Comparison of ENCODE assay signal across 8 mouse cellular contexts in genomic region chr2:103797491-103798009, GRCm38 (mm10). TPM values are rescaled to one million over a fixed set of nuclear protein-coding genes. Genes with fewer than 3 reads are reported as not detected.
DNase-seq lines count a peak whose midpoint lies in the region; ATAC-seq and TF ChIP-seq lines count a peak whose summit lies in the region.

Gene Caprin1 (minus strand): TSS chr2:103797649.

- H3K4me1 ChIP-seq in hindbrain, postnatal 0 days (ENCODE audit: insufficient read depth, low read length) = no peaks in the 10 kb centered on the region

- H3K27me3 ChIP-seq in hindbrain, postnatal 0 days (ENCODE audit: insufficient read depth, low read length) = no peaks in the 10 kb centered on the region

- ATAC-seq in common myeloid progenitor, adult 5-6 weeks (replicated peaks; ENCODE audit: low read depth, poor library complexity, severe bottlenecking) = peak; percentile 79
- peak; percentile 96 for ATAC-seq in hindbrain, postnatal 0 days
- peak; percentile 80 for ATAC-seq in megakaryocyte, adult 5-6 weeks (ENCODE audit: poor library complexity, severe bottlenecking)

- intact Hi-C loops in gastrocnemius, adult 2 months (cut with DNase I) = loop anchor here (2.0 to 10.0 kb wide), 3 partner anchors 37 to 697 kb away; partner anchors contain the start of genes Hipk3 and Nat10
- intact Hi-C loops in left cerebral cortex, adult 2 months (cut with DNase I) = loop anchor here (1.0 to 5.0 kb wide), 3 partner anchors 36 to 310 kb away; partner anchors contain the start of genes Cat and Nat10

- DNase-seq in ZHBTc4 (ENCODE audit: low read depth, low spot score) = peak; percentile 96
- DNase-seq in gastrocnemius, adult 2 months = peak; percentile 96
- DNase-seq in hindbrain, postnatal 0 days (ENCODE audit: low spot score) = peak; percentile 95
- DNase-seq in left cerebral cortex, adult 2 months (ENCODE audit: extremely low spot score in 1 of 2, low spot score in 2 of 2) = peak; percentile 89 to 92
- peak; percentile 90 to 96 for DNase-seq in right cerebral cortex, adult 2 months (ENCODE audit: low spot score in 2 of 2)
- DNase-seq in urinary bladder, postnatal 14 days (ENCODE audit: low spot score) = peak; percentile 93

- TF ChIP-seq CTCF in gastrocnemius, adult 2 months (IDR thresholded peaks at IDR 0.05) = no peak
- no peak for TF ChIP-seq CTCF in hindbrain, postnatal 0 days (IDR thresholded peaks at IDR 0.05; ENCODE audit: low read depth)
- TF ChIP-seq CTCF in left cerebral cortex, adult 2 months (IDR thresholded peaks at IDR 0.05) = no peak

- H3K9ac ChIP-seq in hindbrain, postnatal 0 days (replicated peaks; ENCODE audit: low read length) = peak within 1 kb of the TSS; percentile 92

- H3K4me3 ChIP-seq in gastrocnemius, adult 2 months = peak within 1 kb of the TSS; percentile 79
- peak within 1 kb of the TSS; percentile 68 for H3K4me3 ChIP-seq in hindbrain, postnatal 0 days (ENCODE audit: low read length)
- H3K4me3 ChIP-seq in left cerebral cortex, adult 2 months = peak within 1 kb of the TSS; percentile 82

- H3K36me3 ChIP-seq in hindbrain, postnatal 0 days (ENCODE audit: insufficient read depth, low read length) = 0 out of 2 replicates have a peak, but pooled peaks cover 3% of the 10 kb centered on the region

- peak within 1 kb of the TSS; percentile 70 for H3K4me2 ChIP-seq in hindbrain, postnatal 0 days (ENCODE audit: low read depth, low read length)

- no peaks in the 10 kb centered on the region for H3K9me3 ChIP-seq in hindbrain, postnatal 0 days (ENCODE audit: low read length)

- H3K27ac ChIP-seq in gastrocnemius, adult 2 months = peak within 1 kb of the TSS; percentile 95
- peak within 1 kb of the TSS; percentile 98 for H3K27ac ChIP-seq in hindbrain, postnatal 0 days
- peak within 1 kb of the TSS; percentile 100 for H3K27ac ChIP-seq in left cerebral cortex, adult 2 months

- WGBS in hindbrain, postnatal 0 days = under 1% methylated on average over 30 of the region's 33 CpGs

RNA-seq across cellular contexts. Expression of gene Caprin1, which starts in this region (rescaled TPM):
- 522 and 606 TPM in 2 replicates for total RNA-seq in common myeloid progenitor, adult 5-6 weeks (2017)
- total RNA-seq in gastrocnemius, adult 2 months (2021) = 100 to 1,000 TPM in 1 of 2 experiments, 10 to 100 TPM in 1; 87.3 to 112 TPM
- total RNA-seq in hindbrain, postnatal 0 days (2014; rRNA removed) = 254 and 296 TPM in 2 replicates
- polyA plus RNA-seq in hindbrain, postnatal 0 days (2015; fragmentation: Nextera tagmentation; extraction: Ambion mirVana) = 208 and 210 TPM in 2 replicates
- total RNA-seq in left cerebral cortex, adult 2 months (2021) = 100 to 1,000 TPM; 310 to 313 TPM
- total RNA-seq in megakaryocyte, adult 5-6 weeks (2015) = 209 and 211 TPM in 2 replicates
- 242 and 276 TPM in 2 replicates for total RNA-seq in megakaryocyte, adult 5-6 weeks (2017)

Comparison
In these comparisons a context has a peak if more than half of its experiments do, and no peak if none do; other contexts are left out.
1. Peak in every context shown above with its lines: DNase-seq, ATAC-seq, H3K4me3 ChIP-seq and H3K27ac ChIP-seq.